Mouse (Mus musculus): Measurements from ENCODE around the gene Terb2.
"Not testable (repeated sequence)": the region's sequence is repeated elsewhere in the genome, so short reads cannot be mapped to it uniquely, and the experiment has no call there.

Gene Terb2

GRCm38 (mm10) chr2:122162529-122162928 lies 23.5 kb upstream of the Terb2 start:
- no peak for DNase-seq

DNA sequence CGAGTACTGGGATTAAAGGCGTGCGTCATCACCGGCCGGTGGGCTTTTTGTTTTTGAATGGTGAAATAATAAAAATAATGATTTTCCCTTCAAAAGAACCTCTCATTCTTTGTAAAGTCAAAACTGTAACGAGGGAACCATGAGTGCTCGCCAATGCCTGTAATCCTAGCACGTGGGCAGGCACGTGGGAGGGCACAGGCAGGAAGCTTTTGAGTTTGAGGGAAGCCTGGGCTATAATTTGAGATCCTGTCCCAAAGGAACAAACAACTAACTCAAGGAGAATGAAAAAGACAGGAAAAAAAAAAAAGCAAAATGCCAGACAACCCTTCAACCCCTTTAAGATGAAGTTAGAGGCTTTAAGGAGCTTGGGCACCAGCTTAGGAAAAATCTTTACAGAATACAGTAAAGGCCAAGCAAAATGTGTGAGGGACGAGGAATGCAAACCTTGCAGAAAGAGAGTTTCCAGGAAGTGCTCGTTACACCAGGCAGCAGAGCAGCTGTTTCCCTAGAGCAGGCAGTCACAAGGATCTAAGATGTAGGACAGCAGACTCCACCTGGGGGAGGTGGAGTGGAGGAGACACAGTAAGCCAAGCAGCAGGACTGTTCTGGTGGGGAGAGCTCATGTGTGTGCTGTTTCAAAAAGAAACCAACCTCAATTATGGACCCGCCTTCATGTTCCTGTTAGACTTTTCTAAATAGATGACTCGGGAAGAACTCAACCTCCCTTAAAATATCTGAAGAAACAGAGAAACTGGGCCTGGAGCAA lies 22.5 kb upstream of the Terb2 start:
- no peak for DNase-seq

DNA sequence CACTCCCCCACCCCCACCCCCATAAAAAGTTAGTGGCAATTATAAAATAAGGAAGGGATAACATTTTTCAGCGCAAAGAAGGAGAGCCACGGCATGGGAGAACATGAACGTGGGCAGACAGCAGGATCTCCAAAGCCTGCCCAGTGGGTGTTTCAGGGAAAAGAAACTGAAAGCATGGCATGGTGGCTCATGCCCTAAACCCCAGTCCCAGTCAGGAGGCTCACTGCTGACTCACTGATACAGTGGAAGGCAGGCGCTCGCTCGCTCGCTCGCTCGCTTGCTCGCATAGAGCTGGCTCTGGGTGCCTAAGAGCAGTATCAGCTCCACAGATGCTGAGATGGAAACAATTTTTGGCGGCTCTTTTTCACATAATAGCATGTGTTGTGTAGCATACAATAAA lies 21.8 kb upstream of the Terb2 start:
- peak; percentile 34 for DNase-seq

- DNase-seq: no peak
Observed at GRCm38 (mm10) chr2:122171292-122171691, 14.8 kb upstream of the Terb2 start.

DNA sequence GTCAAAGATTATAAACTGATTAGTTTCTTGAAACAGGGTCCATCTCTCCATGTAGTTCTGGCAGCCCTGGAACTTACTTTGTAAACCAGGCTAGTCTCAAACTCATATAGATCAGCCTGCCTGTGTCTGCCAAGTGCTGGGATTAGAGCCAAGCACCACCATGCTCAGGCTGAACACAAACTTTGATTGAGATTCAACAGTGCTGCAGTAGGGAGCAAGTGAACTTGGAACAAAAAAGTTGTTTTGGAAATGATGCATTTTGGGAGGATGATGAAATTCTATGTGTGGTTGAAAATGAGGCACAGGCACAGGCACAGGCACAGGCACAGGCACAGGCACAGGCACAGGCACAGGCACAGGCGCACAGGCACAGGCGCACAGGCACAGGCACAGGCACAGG lies 13.9 kb upstream of the Terb2 start:
- DNase-seq: no peak

- DNase-seq: no peak
Observed at GRCm38 (mm10) chr2:122180051-122180822, 5.8 kb upstream of the Terb2 start.

DNA sequence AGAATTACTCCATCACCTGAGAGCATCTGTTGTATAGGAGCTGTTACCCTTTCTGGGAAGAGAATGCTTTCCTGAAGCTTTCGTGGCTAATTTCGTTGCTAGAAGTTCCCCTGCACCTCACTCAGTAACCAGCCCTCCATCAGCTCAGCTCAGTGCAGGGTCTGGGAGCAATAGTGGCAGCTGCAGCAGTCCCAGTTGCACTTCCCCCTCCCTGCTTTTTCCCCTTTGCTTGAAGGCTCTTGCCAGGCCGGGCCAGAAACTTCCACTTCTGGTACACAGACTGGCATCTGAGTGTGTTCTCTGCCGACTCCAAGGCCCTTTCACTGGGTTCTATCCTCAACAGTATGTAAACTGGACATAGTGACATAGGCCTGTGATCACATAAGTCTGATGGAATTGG lies 986 bp upstream of the Terb2 start:
- DNase-seq: no peak

DNA sequence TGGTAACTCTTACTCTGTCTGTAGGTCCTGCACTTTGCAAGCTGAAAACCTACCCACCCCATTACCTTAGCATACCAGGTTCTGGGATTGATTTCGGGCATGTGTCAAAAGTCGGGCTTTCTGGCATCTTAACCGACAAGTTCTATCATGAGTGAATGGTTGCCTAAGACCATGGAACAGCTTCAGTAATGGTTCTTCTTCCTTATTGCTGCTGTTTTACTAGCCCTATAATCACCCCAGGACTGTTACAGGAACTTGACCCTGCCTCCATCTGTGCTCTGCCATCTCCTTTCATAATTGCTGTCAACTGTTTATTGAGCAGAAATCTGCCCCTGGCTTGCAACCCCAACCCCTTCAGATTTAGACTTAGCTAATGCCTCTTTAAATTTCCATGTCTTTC lies 679 bp downstream of the Terb2 start:
- DNase-seq: no peak

GRCm38 (mm10) chr2:122191849-122192248 lies 5.8 kb downstream of the Terb2 start:
- DNase-seq: no peak

- DNase-seq: peak; percentile 39
Observed at GRCm38 (mm10) chr2:122194509-122194929, 8.4 kb downstream of the Terb2 start.

DNA sequence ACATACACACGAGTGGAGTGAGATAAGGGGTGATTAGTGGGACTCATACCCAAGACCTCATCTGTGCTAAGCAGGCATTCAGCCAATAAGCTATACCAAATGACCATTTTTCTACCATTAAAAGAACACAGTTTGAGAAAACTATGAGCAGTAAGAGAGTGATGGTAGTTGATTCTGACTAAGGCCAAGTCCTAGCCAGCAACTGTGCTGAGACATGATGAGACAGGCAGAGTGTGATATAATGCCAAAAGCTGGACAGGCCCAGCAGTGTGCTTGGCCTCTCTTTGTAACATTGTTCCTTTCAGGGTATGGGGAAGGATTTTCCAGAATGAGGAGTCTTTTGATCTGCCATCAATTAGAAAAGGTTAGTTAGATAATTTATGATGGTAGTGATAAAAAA lies 15.4 kb downstream of the Terb2 start:
- no peak for DNase-seq

GRCm38 (mm10) chr2:122206440-122207107 lies 20.5 kb downstream of the Terb2 start:
- no peak for DNase-seq

- no peak for DNase-seq
Observed at GRCm38 (mm10) chr2:122210534-122211228, 24.6 kb downstream of the Terb2 start.

- DNase-seq: not testable (repeated sequence)
Observed at GRCm38 (mm10) chr2:122217075-122217474, 31.0 kb downstream of the Terb2 start.

- DNase-seq: no peak
Observed at GRCm38 (mm10) chr2:122218234-122218633, 32.2 kb downstream of the Terb2 start.

GRCm38 (mm10) chr2:122221378-122221777 lies 35.3 kb downstream of the Terb2 start:
- no peak for DNase-seq

GRCm38 (mm10) chr2:122221798-122222197 lies 35.7 kb downstream of the Terb2 start:
- no peak for DNase-seq

DNA sequence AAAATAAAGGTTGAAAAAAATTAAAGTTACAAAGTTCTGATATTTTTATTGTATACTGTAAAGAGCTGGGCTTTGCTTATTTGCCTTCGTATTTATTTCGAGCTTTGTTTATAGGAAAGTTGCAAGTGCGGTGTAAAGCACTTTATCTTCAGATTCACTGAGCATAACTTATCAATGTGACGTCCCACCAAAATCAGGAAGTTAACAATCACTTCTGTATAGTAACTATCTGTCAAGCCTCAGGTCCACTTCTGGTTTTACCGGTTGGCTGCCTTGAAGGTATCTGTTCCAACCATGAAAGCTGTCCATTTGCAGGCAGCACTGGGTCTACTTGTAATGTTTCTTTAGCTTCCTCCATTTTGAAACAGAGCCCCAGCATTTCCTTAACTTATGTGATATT lies 36.2 kb downstream of the Terb2 start:
- no peak for DNase-seq

- no peak for DNase-seq
Observed at GRCm38 (mm10) chr2:122223654-122224053, 37.6 kb downstream of the Terb2 start.

GRCm38 (mm10) chr2:122230395-122230794 lies 44.3 kb downstream of the Terb2 start:
- no peak for DNase-seq

DNA sequence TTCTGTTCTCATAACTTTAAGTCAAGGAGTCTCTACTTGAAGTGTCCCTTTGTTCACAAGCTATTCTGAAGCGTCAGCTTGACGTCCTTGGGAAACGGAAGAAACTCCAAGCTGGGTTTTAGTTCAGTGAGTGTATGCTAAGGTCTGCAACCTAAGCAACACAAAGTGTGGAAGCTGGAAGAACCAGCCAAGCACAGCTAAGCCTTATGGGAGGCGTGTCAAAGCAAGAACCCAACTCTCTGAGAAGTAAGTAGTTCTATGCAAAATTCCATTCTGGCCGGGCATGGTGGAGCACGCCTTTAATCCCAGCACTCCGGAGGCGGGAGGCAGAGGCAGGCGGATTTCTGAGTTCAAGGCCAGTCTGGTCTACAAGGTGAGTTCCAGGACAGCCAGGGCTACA lies 45.5 kb downstream of the Terb2 start:
- DNase-seq: no peak

DNA sequence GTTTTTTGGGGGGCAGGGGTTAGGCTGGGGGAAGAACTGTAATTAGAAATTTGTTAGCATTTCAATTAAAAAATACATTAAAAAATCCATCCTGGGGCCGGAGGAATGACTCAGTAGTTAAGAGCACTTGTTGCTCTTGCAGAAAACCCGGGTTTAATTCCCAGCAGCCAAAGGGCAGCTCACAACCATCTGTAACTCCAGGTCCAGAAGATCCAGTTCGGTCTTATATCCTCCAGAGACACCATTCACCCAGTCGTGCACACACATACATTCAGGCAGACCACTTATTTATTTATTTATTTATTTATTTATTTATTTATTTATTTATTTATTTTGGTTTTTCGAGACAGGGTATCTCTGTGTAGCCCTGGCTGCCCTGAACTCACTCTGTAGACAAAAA lies 47.3 kb downstream of the Terb2 start:
- no peak for DNase-seq
